Mouse (Mus musculus) mouse embryonic stem cell (cell line): ENCODE measurements around the gene Prkcb.

Source experiments
- in situ Hi-C, 2 experiments: fragments of 300-500 bp; cut with MboI; formaldehyde crosslinking; loops; 1 replicate in 1 of 2; 3 replicates in 1 of 2; pipeline ENCODE4 v1.14.3; 2019 to 2020; ENCODE audit warnings: low sequenced_read_pairs in 2 of 2, low pct_unique_long_range_greater_than_20kb in 1 of 2, mixed read lengths in 1 of 2; ENCODE audit not compliant: unreplicated experiment in 1 of 2

Gene Prkcb

DNA sequence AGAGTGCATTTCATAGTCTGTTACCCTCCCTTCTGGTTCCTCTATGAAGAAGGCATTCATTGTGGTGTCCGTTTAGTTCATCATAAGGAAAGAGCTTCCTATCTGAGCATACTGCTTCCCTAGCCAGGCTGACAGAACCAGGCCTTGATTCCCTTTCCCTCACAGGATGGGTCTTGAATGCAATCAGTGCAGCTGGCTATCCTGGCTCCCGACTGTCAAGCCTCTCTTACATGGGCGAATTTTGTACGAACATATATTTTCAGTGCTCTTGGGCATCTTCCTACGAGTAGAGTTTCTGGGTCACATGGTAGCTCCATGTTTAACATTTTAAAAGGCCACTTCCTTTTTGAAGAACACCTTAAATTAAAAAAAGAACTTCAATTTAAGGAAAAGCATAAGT lies 61.4 kb downstream of the Prkcb start:
- in situ Hi-C loops, result no loop called here

DNA sequence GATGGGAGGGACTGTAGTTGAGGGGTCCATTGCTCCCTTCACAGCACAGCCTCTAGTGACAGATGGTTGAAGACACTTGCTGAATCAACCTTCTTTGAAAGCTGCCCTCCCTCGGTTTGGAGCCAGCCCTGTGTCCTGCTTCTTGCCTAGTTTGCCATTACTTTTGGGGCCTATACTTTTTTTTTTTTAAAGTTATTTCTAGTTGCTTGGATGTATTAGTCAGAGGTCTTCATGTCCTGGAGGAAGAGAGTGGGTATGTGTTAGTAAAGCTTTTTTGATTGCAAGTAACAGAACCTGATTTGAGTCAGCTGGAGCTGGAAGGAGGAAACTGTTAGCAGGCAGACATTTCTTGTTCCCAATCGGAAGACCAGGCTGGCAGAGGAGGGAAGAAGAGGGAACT lies 62.2 kb downstream of the Prkcb start:
- in situ Hi-C loops, result no loop called here

DNA sequence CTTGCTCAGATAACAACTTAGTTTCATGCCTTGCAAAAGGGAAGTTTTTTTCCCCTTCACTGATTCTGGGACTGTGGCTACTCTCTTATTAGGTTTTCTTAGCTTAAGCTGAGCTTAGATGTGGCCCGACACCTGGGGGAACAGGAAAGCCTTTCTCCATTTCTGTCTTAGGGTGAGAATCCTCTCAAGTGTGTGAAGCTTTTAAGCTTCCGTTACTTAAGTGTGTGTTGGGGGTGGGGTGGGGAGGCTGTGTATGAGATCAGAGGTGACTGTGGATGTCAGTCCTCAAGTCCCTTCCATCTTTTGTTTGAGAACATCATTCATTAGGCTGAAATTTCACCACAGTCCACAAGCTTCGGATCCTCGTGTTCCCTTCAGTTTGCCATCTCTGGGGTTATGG lies 63.3 kb downstream of the Prkcb start:
- in situ Hi-C loops, result no loop called here

DNA sequence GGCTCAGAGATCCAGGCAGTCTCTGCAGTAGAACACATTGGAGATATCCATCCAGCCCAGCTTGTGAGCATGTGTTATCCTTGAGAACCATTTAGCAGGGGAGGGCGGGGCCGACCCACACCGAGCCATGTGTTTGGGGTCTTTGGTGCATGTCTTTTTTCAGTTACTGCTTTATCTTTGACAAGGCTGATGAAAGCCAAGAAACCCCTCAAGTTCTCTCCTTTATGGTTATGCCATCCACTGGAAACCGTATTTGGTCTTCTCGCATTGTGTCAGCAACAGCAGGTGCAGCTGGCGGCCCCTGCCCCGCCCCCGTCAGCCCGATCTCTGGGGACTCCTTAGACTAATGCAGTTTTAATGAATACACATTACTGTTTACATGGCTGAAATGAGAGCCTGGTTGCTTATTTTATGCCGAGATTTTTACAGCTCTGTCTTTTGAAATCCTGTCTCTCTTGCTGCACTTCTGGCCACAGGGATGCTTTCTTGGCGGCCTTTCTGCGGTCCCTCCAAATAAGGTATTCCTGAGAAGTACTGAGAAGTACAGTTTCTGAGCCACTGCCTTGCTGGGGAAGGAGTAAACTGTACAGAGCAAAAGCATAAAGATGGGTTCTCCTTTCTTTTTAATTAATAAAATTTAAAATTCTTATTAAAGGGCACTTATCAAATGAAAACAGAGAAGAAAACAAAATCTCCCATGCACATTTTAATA lies 64.2 kb downstream of the Prkcb start:
- in situ Hi-C loops, result no loop called here

DNA sequence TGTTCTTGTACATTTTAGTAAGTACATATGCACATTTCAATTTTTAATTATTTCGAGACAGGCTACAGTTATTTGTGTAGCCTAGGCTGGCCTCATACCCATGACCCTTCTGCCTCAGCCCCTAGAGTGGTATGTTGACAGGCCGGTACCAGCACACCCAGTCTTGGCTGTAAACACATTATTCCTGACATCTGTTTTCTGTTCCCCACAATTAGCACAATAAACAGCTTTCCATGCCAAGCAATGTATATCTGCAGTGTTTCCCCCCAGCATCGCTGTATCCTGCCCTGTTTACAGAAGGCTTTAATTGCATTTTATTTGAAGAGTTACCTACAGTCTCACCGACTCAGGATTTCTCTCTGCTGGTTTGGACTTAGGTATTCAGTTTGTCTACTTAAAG lies 64.8 kb downstream of the Prkcb start:
- in situ Hi-C loops, result no loop called here

DNA sequence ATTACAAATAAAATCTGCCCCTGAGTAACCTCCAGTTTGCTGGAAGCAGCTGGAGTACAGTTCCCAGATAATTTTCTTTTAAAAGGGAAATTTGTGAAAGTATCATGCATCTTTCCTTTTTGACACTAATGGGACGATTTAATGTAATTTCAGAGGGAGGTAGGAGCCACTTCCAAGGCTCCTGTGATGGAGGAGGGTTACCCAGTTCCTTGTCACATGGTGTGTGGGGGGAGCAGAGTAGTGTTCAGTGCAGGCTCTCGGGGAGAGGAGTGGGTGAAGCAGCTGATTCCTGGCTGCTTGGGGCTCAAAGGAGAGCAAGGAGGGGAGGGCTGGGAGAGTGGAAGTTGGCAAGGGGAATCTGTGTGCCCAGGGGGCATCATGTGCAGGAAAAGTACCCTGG lies 68.4 kb downstream of the Prkcb start:
- in situ Hi-C loops, result no loop called here

DNA sequence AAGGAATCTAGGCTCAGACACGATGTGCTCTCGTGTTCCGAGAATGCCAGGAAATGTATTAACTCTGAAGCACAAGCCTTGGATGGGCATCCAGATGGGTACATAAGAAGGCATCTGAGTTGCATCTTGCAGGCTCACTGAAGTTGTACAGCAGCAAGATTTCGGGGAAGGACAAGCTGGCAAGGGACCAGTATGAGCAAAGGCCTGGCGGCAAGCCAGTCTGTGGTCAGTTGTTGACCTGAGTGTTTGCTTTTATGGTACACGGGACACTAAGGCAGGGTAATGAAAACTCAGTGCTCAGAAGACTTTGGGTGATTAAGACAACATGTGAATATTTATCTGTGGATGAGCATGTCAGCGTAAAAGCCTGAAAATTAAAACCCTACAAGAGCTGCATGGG lies 69.3 kb downstream of the Prkcb start:
- in situ Hi-C loops, result no loop called here

DNA sequence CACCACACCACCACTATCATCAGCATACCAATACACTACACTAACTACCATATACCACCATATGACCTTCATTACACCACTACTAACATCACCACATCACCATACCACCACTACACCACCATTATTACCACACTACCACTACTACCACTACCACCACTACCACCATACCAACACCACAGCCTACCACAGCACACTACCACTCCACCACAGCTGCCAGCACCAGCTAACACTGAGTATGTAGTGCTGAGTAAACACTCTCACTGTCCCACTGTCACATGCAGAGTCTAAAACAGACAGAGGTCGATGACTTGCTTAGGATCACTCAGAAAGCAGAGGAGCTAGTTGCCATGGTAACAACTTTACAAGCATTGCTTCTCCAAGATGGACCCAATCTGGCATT lies 78.1 kb downstream of the Prkcb start:
- in situ Hi-C loops, result no loop called here

DNA sequence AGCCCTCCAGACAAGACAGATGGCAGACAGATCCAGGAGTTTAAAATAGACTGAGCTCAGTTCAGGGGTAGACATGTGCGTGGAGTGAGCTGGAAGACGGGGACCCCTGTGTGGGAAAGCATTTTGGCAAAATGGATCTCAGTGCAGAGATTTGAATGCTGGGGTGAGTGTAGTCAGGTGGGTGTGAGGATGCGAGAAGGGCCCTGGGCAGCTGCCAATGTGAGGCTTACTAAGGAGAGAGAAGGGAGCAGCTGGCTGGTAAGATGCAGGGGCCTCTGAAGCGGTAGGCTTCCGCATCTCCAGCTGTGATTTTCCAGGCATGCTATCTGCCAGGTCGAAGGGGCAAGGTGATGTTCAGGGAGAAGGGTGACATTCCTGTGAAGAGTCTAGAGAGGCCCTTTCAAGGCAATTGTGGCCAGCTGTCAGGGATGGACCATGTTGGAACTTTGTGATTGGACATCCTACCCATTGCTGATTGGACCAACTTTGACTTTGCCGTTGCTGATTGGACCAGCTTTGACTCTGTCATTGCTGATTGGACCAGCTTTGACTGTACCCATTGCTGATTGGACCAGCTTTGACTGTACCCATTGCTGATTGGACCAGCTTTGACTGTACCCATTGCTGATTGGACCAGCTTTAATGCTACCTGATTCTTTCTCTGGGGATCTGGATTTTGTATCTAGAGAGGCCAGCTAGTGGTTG lies 78.9 kb downstream of the Prkcb start:
- in situ Hi-C loops, result no loop called here

DNA sequence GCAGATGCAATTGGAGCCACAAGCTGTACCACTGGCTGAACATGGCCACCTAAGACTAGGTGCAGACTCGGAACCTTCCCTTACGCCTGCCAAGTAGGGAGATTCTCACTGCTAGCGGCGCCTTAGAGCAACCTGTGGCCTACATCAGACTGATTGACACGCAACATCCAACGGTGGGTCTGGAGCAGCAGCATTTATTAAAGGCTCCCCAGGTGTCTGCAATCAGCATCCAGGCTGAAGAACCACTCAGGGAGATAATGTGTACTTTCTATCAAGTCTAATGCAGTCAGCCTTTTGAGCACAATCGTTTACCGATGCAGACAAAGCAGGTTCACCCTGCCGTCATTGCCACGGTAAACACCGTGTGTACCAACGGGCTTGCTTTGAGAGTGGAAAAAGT lies 81.9 kb downstream of the Prkcb start:
- in situ Hi-C loops, result no loop called here

DNA sequence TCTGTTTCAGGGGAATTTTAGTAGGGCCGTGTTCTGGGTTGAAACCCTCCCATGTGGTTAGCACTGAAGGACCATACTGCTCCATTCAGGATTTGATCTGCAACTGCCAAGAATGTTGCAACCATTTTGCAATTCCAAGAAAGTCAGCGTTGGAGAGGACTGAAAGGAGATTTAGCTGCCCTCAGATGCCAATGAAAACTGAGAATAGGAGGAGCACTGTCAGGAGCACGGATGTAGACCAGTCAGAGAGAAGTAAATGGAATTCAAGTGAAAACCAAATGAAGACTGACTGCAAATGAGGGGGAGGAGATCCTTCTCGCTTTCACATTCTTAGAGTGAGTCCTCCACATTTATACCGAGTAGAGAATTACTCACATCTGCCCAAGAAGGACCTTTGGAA lies 83.4 kb downstream of the Prkcb start:
- in situ Hi-C loops, result no loop called here

DNA sequence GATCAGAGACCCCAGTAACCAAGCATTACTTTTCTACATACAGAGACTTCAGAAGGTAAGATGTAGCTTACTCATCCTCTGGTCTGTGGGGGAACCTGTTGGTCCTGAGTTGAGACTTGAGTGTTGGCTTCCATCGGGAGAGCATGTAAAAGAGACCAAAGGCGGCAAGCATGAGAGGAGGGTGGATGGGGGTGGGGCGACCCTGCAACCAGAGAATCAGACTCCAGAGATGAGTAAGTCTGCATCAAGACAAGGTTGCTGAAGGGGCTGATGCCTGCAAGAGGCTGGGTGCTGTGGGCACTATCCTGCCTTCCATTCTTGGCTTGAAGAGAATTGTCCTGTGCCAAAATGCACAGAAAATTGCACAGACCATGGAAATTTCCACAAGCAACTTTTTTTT lies 83.8 kb downstream of the Prkcb start:
- in situ Hi-C loops, result no loop called here

DNA sequence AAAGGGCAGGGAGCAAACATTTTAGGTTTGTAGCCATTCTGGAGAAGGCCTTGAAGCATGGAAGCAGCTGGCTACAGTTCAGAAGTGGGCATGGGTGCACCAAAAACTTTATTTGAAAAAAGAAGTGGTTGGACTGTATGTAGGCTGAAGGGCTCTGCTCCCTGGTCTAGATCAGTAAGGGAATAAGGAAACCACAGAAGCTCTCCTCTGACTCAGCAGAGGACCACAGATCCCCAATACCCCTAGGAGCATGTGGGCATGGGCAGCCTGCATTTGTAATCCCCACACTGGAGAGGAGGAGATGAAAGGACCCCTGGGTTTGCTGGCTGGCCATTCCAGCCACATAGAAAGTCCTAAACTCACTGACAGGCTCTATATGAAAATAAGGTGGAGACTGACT lies 88.3 kb downstream of the Prkcb start:
- in situ Hi-C loops, result no loop called here

DNA sequence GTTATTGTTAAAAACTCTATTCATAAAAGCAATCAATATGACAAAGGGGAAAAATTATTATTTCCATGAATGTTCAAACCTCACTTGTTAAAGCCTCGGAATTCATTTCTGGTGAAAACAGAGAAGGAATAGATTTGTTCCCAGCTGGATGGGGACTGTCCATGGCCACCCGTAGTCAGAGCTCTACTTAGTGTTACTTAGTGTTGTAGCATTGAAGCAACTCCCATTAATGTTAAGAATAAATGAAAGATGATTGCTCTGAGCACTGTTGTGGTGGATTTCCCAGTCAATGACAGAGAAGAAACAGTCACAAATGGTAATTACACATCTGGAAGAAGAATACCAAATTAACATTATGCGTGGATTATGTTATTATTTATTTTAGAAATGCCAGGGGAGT lies 89.4 kb downstream of the Prkcb start:
- in situ Hi-C loops, result no loop called here

DNA sequence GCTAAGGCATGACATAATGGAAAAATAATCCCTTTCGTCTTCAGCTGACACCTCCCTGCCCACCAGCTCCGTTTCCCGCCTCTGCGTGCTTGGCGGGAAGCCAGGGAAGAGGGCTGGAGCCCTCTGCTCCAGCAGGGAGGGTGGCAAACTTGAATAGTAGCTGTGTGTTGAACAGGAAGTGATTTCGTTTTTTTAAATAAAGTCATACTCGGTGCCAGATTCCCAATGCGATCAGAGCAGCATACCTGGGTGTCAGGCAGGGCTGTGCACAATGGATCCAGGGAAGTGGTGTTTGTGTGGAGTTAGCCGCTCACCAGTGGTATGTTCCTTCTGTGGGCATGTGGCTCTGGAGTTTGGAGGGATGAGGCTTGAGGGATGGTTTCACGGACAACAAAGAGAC lies 89.9 kb downstream of the Prkcb start:
- in situ Hi-C loops, result no loop called here

DNA sequence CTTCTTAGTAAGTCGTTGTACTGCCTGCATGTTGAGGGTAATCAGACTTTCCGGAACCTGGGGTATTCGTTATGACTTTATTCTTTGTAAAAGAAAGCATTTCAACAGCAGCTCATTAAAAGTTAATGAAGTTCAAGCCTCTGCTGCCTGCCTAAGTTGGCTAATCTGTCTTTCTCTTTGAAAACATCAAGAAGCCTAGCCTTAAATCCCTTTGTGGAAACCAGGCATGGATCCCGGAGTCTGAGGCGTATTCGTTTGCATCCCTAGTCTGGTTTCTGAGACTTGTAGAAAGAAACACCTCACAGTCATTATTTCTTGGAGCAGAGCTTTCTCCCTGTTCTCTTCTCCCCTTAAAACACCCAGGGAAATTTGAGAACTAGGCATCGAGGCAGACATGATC lies 90.7 kb downstream of the Prkcb start:
- in situ Hi-C loops, result no loop called here

DNA sequence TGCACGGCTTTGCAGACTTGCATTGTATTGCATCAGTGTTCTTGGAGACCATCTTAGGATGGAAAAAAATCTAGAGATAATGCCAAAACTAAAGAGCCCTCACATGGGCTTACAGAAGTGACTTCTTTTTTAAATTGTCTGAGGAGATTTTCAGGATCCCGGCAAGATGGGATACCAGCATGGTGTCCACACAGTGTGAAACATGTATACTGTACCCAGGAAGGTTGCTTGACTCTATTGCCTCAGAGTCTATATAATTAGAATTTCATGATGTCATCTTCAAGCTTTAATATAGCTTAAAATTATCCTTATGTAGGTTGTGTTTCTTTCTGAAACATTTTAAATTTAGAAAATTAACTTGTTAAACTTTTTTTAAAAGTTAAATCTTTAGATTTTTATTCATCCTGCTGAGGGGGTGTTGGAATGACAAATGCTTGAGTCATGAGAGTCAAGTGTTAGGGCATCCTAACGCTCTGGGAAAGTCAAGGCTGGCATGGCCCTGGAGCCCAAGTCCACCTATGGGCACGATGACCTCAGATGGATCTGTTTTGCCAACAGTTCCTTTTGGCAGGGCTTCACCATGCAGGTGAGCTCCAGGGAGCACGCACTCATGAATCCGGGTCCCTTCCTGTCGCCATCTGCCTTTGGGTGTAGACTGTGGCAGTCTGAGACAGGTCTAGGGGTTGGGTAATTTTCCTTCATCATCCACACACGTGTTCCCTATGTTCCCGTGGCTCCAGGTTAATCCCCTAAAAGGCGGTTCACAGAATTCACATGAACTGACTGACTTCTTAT lies 92.0 kb downstream of the Prkcb start:
- in situ Hi-C loops, result no loop called here

DNA sequence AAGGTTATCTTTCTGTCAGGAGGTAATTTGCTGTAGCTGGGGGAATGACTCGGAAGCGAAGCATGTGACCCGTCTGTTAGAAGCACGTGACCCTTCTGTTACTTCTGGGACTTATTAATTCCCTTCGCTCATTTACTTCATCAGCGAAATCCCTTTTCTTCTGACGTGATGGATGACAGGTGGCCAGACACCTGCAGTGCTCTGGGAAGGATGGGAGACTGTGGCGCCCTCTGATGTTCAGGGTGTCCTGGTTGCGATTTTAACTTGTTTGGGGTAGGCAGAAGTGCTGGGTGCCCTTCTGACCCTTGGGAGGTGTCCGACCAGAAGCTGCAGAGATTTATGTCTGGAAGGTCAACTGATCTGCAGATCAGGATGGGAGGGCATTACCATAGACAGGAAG lies 93.0 kb downstream of the Prkcb start:
- in situ Hi-C loops, result no loop called here

DNA sequence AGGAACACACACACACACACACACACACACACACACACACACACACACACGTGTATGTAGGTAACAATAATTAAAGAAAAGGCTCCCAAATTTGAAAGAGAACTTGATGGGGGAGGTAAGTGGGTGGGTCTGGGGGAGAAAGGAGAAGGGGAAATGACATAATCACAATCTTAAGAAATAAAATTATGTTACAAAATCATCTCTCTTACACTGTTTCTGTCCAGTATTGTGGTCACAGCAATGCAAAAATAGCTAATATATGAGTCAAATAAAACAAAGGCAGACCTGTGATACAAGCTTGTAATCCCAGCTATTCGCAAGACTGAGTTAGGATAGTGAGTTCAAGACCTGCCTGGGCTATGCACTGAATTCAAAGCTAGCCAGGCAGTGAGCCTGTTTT lies 94.7 kb downstream of the Prkcb start:
- in situ Hi-C loops, result no loop called here

DNA sequence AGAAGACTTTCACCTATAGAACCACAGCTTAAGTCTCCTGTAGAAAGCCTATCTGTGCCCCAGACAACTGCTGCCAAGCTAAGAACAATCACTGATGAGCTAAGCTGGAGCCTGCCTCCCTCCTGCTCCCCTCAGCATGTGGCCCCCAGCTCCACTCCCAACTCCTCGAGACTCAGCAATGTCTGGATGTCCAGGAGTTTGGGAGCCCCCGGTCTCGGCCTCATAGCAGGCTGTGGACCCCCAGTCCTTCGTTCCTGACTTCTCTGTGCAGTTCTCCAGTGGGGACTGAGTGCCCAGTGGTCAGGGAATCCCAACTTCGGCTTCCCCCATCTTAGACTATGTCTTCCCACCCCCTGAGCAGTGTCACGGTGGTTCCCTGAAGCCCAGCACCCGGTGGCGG lies 96.3 kb downstream of the Prkcb start:
- in situ Hi-C loops, result no loop called here
